Mouse (Mus musculus): ENCODE measurements around the gene Apol7b.
"Not testable (repeated sequence)": the region's sequence is repeated elsewhere in the genome, so short reads cannot be mapped to it uniquely, and the experiment has no call there.

DNA sequence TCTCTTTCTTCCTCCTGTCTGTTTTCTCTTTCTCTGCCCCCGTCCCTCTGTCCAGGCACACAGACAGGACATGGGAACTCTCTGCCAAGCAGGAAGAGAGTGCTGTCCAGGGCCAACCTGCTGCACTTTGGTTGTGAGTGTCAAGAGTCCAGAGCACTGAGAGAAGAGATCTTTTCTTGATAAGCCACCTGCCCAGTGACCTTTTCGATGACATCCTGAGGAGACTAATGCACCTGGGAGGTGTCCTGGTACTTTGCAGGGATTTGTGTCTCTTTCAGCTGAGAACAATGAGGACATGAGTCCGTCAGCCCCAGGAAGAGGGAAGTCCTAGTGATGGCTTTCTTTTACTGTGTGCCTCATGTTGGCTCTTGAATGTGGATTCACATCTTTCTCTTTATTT lies 53.5 kb downstream of the Apol7b start:
- TF ChIP-seq MAX (IDR thresholded peaks at IDR 0.05); USF1 (IDR thresholded peaks at IDR 0.05; ENCODE audit: low read depth): not testable (repeated sequence)

Measured in C2C12 (cell line).